Mouse (Mus musculus) E14TG2a.4 (cell line): ENCODE measurements around the gene Kctd19.

Experiments used
- CTCF ChIP-seq: conservative IDR thresholded peaks from 2 replicates; pipeline ENCODE4 v1.5.1; 2014; ENCODE audit warnings: low read length
- NANOG ChIP-seq: IDR thresholded peaks from 2 replicates; pipeline ENCODE4 v1.6.1; 2014; ENCODE audit warnings: borderline replicate concordance, low read length, mixed read lengths
- POU5F1 ChIP-seq: IDR thresholded peaks from 2 replicates; pipeline ENCODE4 v1.6.1; 2014; ENCODE audit warnings: low read length, borderline replicate concordance

GRCm38 (mm10) chr8:105400016-105400415 is 13.3 kb downstream of the Kctd19 start:
- TF ChIP-seq CTCF (no peak), NANOG (no peak), POU5F1 (no peak)
